Mouse (Mus musculus): ENCODE results near the gene Dapk3. TPM values are rescaled to one million over a fixed set of nuclear protein-coding genes. Genes with fewer than 3 reads are reported as not detected.

Dapk3 gene
- polyA plus RNA-seq, 1 experiment from 2014 or later = 65.4 TPM

DNA sequence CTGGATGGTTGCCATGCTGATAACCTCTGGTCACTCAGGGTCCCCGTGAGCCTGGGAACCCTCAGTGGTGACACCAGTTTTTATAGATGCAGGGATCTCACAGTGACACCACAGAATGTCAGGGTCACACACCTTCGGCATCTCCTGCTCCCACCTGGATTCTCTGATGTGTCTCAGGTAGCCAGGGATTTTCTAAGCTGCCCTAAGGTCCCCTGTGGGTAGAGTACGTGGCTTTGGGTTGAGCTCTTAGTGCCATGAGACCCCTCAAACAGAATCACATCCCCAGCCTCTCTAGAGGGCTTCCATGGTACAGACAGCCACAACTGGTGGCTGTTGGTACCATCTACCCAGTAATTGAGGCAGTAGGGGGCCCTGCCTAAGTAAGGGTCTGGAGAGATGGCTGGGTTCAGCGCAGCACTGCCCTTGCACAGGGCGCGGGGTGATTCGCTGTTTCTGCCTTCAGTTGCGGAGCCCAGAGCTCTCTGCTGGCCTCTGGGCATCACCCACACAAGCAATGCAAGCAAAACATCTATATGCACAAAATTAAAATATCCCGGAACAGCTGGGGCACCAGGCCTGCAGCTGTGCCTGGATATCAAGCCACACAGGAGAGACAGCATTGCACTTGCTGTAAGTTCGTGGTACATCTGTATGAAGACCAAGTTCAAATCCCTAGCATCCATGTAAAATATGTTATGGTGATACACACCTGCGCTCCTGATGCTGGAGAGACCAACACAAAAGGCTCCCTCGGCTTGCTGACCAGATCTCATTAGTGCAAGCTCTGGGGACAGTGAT is 53.9 kb downstream of the Dapk3 start:
- no peak overlapping the region for H3K4me3 ChIP-seq (replicated peaks)
- no peak for ATAC-seq (ENCODE audit: insufficient read depth, low FRiP score, low read depth)
- peaks cover 10% of the 10 kb centered on the region for H3K4me1 ChIP-seq
- no peak overlapping the region for H3K4me2 ChIP-seq
- H3K9ac ChIP-seq = no peak overlapping the region
- H3K9me3 ChIP-seq = no peaks in the 10 kb centered on the region
- peaks cover 18% of the 10 kb centered on the region for H3K27me3 ChIP-seq (replicated peaks)
- WGBS = 84% methylated on average over 12 of the region's 12 CpGs
- H3K27ac ChIP-seq = no peak overlapping the region
- no peaks in the 10 kb centered on the region for H3K36me3 ChIP-seq

DNA sequence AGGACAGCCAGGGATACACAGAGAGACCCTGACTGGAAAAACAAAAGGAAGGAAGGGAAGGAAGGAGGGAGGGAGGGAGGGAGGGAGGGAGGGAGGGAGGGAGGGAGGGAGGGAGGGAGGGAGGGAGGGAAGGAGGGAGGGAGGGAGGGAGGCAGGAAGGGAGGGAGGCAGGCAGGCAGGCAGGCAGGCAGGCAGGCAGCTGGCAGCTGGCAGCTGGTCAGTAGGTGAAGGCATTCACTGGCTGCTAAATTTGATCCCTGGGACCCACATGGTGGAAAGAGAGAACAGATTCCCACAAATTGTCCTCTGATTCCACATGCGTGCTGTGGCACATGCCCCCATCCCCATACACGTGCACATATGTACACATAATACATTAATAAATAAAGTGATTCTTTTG is 55.8 kb downstream of the Dapk3 start:
- no peak for ATAC-seq (ENCODE audit: insufficient read depth, low FRiP score, low read depth)
- WGBS = 77% methylated on average over 2 of the region's 2 CpGs

GRCm38 (mm10) chr10:81240876-81241275 is 58.1 kb downstream of the Dapk3 start:
- Histone ChIP-seq H3K27me3 (replicated peaks) (peaks cover 21% of the 10 kb centered on the region), H3K4me3 (replicated peaks) (no peak overlapping the region), H3K4me1 (0 out of 2 replicates have a peak, but pooled peaks cover 3% of the 10 kb centered on the region), H3K9ac (no peak overlapping the region), H3K27ac (no peak overlapping the region), H3K4me2 (no peak overlapping the region), H3K9me3 (no peaks in the 10 kb centered on the region), H3K36me3 (no peaks in the 10 kb centered on the region)
- WGBS = 24% methylated on average over 13 of the region's 13 CpGs
- ATAC-seq (ENCODE audit: insufficient read depth, low FRiP score, low read depth) = no peak

More for the DNA sequence above, 55.8 kb downstream of the Dapk3 start:
- Histone ChIP-seq H3K9ac (no peak overlapping the region), H3K36me3 (no peaks in the 10 kb centered on the region), H3K9me3 (no peaks in the 10 kb centered on the region), H3K4me2 (no peak overlapping the region), H3K4me3 (replicated peaks) (no peak overlapping the region), H3K27ac (no peak overlapping the region), H3K4me1 (peaks cover 3% of the 10 kb centered on the region; the same call in 1 of the 2 replicates), H3K27me3 (replicated peaks) (peaks cover 21% of the 10 kb centered on the region)

- no peak overlapping the region for H3K4me2 ChIP-seq
- H3K9me3 ChIP-seq = no peaks in the 10 kb centered on the region
- WGBS = 89% methylated on average over 16 of the region's 16 CpGs
- H3K27me3 ChIP-seq (replicated peaks) = peaks cover 21% of the 10 kb centered on the region
- no peak for ATAC-seq (ENCODE audit: insufficient read depth, low FRiP score, low read depth)
- H3K27ac ChIP-seq = no peak overlapping the region
- H3K4me3 ChIP-seq (replicated peaks) = no peak overlapping the region
- H3K36me3 ChIP-seq = no peaks in the 10 kb centered on the region
- no peak overlapping the region for H3K9ac ChIP-seq
- 0 out of 2 replicates have a peak, but pooled peaks cover 3% of the 10 kb centered on the region for H3K4me1 ChIP-seq
These were observed 59.2 kb downstream of the Dapk3 start for GRCm38 (mm10) chr10:81242021-81242420.

Other genes starting within 250 kb of the Dapk3 start
- gene Gng7, start 168.1 kb upstream of the Dapk3 start, polyA plus RNA-seq (2015; fragmentation: Nextera tagmentation; extraction: Ambion mirVana) = 4.8 and 4.9 TPM in 2 replicates
- 0.73 and 1.1 TPM in 2 replicates for gene Diras1, start 157.3 kb upstream of the Dapk3 start, polyA plus RNA-seq (2015; fragmentation: Nextera tagmentation; extraction: Ambion mirVana)
- 17.7 and 17.9 TPM in 2 replicates for gene Slc39a3, start 145.6 kb upstream of the Dapk3 start, polyA plus RNA-seq (2015; fragmentation: Nextera tagmentation; extraction: Ambion mirVana)
- 159 and 163 TPM in 2 replicates for gene Sgta, start 122.8 kb upstream of the Dapk3 start, polyA plus RNA-seq (2015; fragmentation: Nextera tagmentation; extraction: Ambion mirVana)
- 56.9 and 57.9 TPM in 2 replicates for gene Thop1, start 113.0 kb upstream of the Dapk3 start, polyA plus RNA-seq (2015; fragmentation: Nextera tagmentation; extraction: Ambion mirVana)
- 10.6 and 11.4 TPM in 2 replicates for gene Creb3l3, start 84.1 kb upstream of the Dapk3 start, polyA plus RNA-seq (2015; fragmentation: Nextera tagmentation; extraction: Ambion mirVana)
- gene Map2k2, start 77.1 kb upstream of the Dapk3 start, polyA plus RNA-seq (2015; fragmentation: Nextera tagmentation; extraction: Ambion mirVana) = 159 and 181 TPM in 2 replicates
- 56.2 and 60.1 TPM in 2 replicates for gene Zbtb7a, start 47.8 kb upstream of the Dapk3 start, polyA plus RNA-seq (2015; fragmentation: Nextera tagmentation; extraction: Ambion mirVana)
- gene Pias4, start 15.1 kb upstream of the Dapk3 start, polyA plus RNA-seq (2015; fragmentation: Nextera tagmentation; extraction: Ambion mirVana) = 41.8 and 44.9 TPM in 2 replicates
- 517 and 544 TPM in 2 replicates for gene Eef2, start 6.4 kb upstream of the Dapk3 start, polyA plus RNA-seq (2015; fragmentation: Nextera tagmentation; extraction: Ambion mirVana)
- 0.10 TPM in 1 of 2 replicates, not detected in the other for gene 4930442H23Rik, start 844 bp downstream of the Dapk3 start, polyA plus RNA-seq (2015; fragmentation: Nextera tagmentation; extraction: Ambion mirVana)
- gene Nmrk2, start 19.0 kb downstream of the Dapk3 start, polyA plus RNA-seq (2015; fragmentation: Nextera tagmentation; extraction: Ambion mirVana) = 0.18 and 0.26 TPM in 2 replicates
- gene Atcay, start 47.8 kb downstream of the Dapk3 start, polyA plus RNA-seq (2015; fragmentation: Nextera tagmentation; extraction: Ambion mirVana) = 1.6 and 1.9 TPM in 2 replicates
- 8.8 and 10.4 TPM in 2 replicates for gene Zfr2, start 50.1 kb downstream of the Dapk3 start, polyA plus RNA-seq (2015; fragmentation: Nextera tagmentation; extraction: Ambion mirVana)
- 3.4 and 3.8 TPM in 2 replicates for gene Matk, start 69.9 kb downstream of the Dapk3 start, polyA plus RNA-seq (2015; fragmentation: Nextera tagmentation; extraction: Ambion mirVana)
- 217 and 233 TPM in 2 replicates for gene Mrpl54, start 83.9 kb downstream of the Dapk3 start, polyA plus RNA-seq (2015; fragmentation: Nextera tagmentation; extraction: Ambion mirVana)
- 54.4 and 58.1 TPM in 2 replicates for gene Apba3, start 84.0 kb downstream of the Dapk3 start, polyA plus RNA-seq (2015; fragmentation: Nextera tagmentation; extraction: Ambion mirVana)
- gene Tjp3, start 108.6 kb downstream of the Dapk3 start, polyA plus RNA-seq (2015; fragmentation: Nextera tagmentation; extraction: Ambion mirVana) = 32.6 and 38.7 TPM in 2 replicates
- gene Pip5k1c, start 110.0 kb downstream of the Dapk3 start, polyA plus RNA-seq (2015; fragmentation: Nextera tagmentation; extraction: Ambion mirVana) = 43.1 and 47.6 TPM in 2 replicates
- 40.5 and 40.9 TPM in 2 replicates for gene Cactin, start 138.1 kb downstream of the Dapk3 start, polyA plus RNA-seq (2015; fragmentation: Nextera tagmentation; extraction: Ambion mirVana)
- gene Tbxa2r, start 145.7 kb downstream of the Dapk3 start, polyA plus RNA-seq (2015; fragmentation: Nextera tagmentation; extraction: Ambion mirVana) = 23.5 and 25.3 TPM in 2 replicates
- 0.04 and 0.12 TPM in 2 replicates for gene Gipc3, start 160.3 kb downstream of the Dapk3 start, polyA plus RNA-seq (2015; fragmentation: Nextera tagmentation; extraction: Ambion mirVana)
- gene Hmg20b, start 167.5 kb downstream of the Dapk3 start, polyA plus RNA-seq (2015; fragmentation: Nextera tagmentation; extraction: Ambion mirVana) = 78.8 and 79.1 TPM in 2 replicates
- 12.8 and 13.6 TPM in 2 replicates for gene Mfsd12, start 174.5 kb downstream of the Dapk3 start, polyA plus RNA-seq (2015; fragmentation: Nextera tagmentation; extraction: Ambion mirVana)
- 1.2 and 1.5 TPM in 2 replicates for gene 4930404N11Rik, start 182.8 kb downstream of the Dapk3 start, polyA plus RNA-seq (2015; fragmentation: Nextera tagmentation; extraction: Ambion mirVana)
- 88.5 and 90.5 TPM in 2 replicates for gene Fzr1, start 195.5 kb downstream of the Dapk3 start, polyA plus RNA-seq (2015; fragmentation: Nextera tagmentation; extraction: Ambion mirVana)
- 78.9 and 80.4 TPM in 2 replicates for gene Dohh, start 201.4 kb downstream of the Dapk3 start, polyA plus RNA-seq (2015; fragmentation: Nextera tagmentation; extraction: Ambion mirVana)
- gene Gm48551, start 201.5 kb downstream of the Dapk3 start, polyA plus RNA-seq (2015; fragmentation: Nextera tagmentation; extraction: Ambion mirVana) = 2.9 and 3.3 TPM in 2 replicates
- gene Gm48552, start 206.0 kb downstream of the Dapk3 start, polyA plus RNA-seq (2015; fragmentation: Nextera tagmentation; extraction: Ambion mirVana) = 0.41 and 1.4 TPM in 2 replicates
- 59.5 and 77.5 TPM in 2 replicates for gene Smim24, start 210.0 kb downstream of the Dapk3 start, polyA plus RNA-seq (2015; fragmentation: Nextera tagmentation; extraction: Ambion mirVana)

Data from stomach, embryonic 15.5 days (tissue).